Mouse (Mus musculus) granulocyte monocyte progenitor cell, adult 5-6 weeks (primary cell): ENCODE data around the gene Isyna1. TPM values are rescaled to one million over a fixed set of nuclear protein-coding genes. Genes with fewer than 3 reads are reported as not detected.

Experiments used
- ATAC-seq: replicated peaks from 2 replicates; pipeline ENCODE4 v1.8.0; 2016; ENCODE audit warnings: mild to moderate bottlenecking, moderate TSS enrichment, inconsistent platforms; ENCODE audit not compliant: poor library complexity, severe bottlenecking
- total RNA-seq, 2 experiments: library from RNA; stranded (forward) in 1 of 2; stranded (reverse) in 1 of 2; fragments of 200-712, 200-1000 nt in 1 of 2; fragments of >200 nt in 1 of 2; fragmentation: Nextera tagmentation in 1 of 2; gene quantifications; 2 replicates each; pipeline ENCODE4 v1.2.3; 2014 to 2017

Isyna1 gene
- total RNA-seq, 2 experiments from 2014 or later = 30.8 to 38.6 TPM

GRCm38 (mm10) chr8:70646369-70646768 is 52.2 kb downstream of the Isyna1 start:
- no peak for ATAC-seq

DNA sequence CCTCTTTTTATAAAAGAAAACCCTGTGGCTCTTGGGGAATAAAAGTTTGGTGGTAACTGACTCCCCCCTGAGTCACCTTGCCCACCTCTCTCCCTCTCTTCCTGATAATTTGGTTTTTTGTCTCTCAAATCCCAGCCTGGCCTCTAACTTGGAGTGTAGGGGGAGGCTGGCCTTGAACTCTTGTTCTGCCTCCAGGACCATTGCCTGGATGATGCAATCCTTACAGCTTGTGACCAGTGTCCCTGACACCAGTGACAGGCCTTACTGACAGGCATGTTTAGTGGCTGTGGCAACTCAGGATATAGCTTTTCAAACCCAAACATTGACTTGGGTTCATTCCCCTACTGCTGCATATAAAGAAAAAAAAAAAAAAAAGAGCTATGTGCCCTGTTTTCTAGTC is 52.6 kb downstream of the Isyna1 start:
- no peak for ATAC-seq

Other genes starting within 250 kb of the Isyna1 start
- gene Upf1, start 241.1 kb upstream of the Isyna1 start, total RNA-seq (2014; fragmentation: Nextera tagmentation) = 30.6 and 33.7 TPM in 2 replicates
- gene Upf1, start 241.1 kb upstream of the Isyna1 start, total RNA-seq (2017) = 24.2 and 30.8 TPM in 2 replicates
- gene Comp, start 220.8 kb upstream of the Isyna1 start, total RNA-seq (2014; fragmentation: Nextera tagmentation) = 0.88 TPM in 1 of 2 replicates, not detected in the other
- not detected in 2 replicates for gene Comp, start 220.8 kb upstream of the Isyna1 start, total RNA-seq (2017)
- 7.4 and 19.5 TPM in 2 replicates for gene Crtc1, start 154.8 kb upstream of the Isyna1 start, total RNA-seq (2014; fragmentation: Nextera tagmentation)
- 2.3 and 4.8 TPM in 2 replicates for gene Crtc1, start 154.8 kb upstream of the Isyna1 start, total RNA-seq (2017)
- gene Klhl26, start 117.4 kb upstream of the Isyna1 start, total RNA-seq (2014; fragmentation: Nextera tagmentation) = 2.1 and 4.4 TPM in 2 replicates
- gene Klhl26, start 117.4 kb upstream of the Isyna1 start, total RNA-seq (2017) = 4.0 and 4.1 TPM in 2 replicates
- not detected in 2 replicates for gene Tmem59l, start 107.0 kb upstream of the Isyna1 start, total RNA-seq (2014; fragmentation: Nextera tagmentation)
- gene Tmem59l, start 107.0 kb upstream of the Isyna1 start, total RNA-seq (2017) = not detected in 2 replicates
- not detected in 2 replicates for gene Crlf1, start 101.2 kb upstream of the Isyna1 start, total RNA-seq (2014; fragmentation: Nextera tagmentation)
- gene Crlf1, start 101.2 kb upstream of the Isyna1 start, total RNA-seq (2017) = not detected in 2 replicates
- 21.7 and 30.2 TPM in 2 replicates for gene Rex1bd, start 87.6 kb upstream of the Isyna1 start, total RNA-seq (2014; fragmentation: Nextera tagmentation)
- 33.4 and 64.9 TPM in 2 replicates for gene Rex1bd, start 87.6 kb upstream of the Isyna1 start, total RNA-seq (2017)
- 2,675 and 2,799 TPM in 2 replicates for gene Uba52, start 83.6 kb upstream of the Isyna1 start, total RNA-seq (2014; fragmentation: Nextera tagmentation)
- 3,231 and 3,572 TPM in 2 replicates for gene Uba52, start 83.6 kb upstream of the Isyna1 start, total RNA-seq (2017)
- gene Fkbp8, start 66.6 kb upstream of the Isyna1 start, total RNA-seq (2014; fragmentation: Nextera tagmentation) = 113 and 149 TPM in 2 replicates
- 107 and 118 TPM in 2 replicates for gene Fkbp8, start 66.6 kb upstream of the Isyna1 start, total RNA-seq (2017)
- 83.7 and 84.5 TPM in 2 replicates for gene Kxd1, start 66.4 kb upstream of the Isyna1 start, total RNA-seq (2014; fragmentation: Nextera tagmentation)
- 68.7 and 74.4 TPM in 2 replicates for gene Kxd1, start 66.4 kb upstream of the Isyna1 start, total RNA-seq (2017)
- gene Ell, start 54.9 kb upstream of the Isyna1 start, total RNA-seq (2014; fragmentation: Nextera tagmentation) = 11.7 and 13.6 TPM in 2 replicates
- 5.5 and 5.7 TPM in 2 replicates for gene Ell, start 54.9 kb upstream of the Isyna1 start, total RNA-seq (2017)
- gene Ssbp4, start 14.5 kb downstream of the Isyna1 start, total RNA-seq (2014; fragmentation: Nextera tagmentation) = 53.8 and 75.4 TPM in 2 replicates
- gene Ssbp4, start 14.5 kb downstream of the Isyna1 start, total RNA-seq (2017) = 35.2 and 87.9 TPM in 2 replicates
- gene Lrrc25, start 21.8 kb downstream of the Isyna1 start, total RNA-seq (2014; fragmentation: Nextera tagmentation) = 2.9 and 5.2 TPM in 2 replicates
- 1.1 and 3.1 TPM in 2 replicates for gene Lrrc25, start 21.8 kb downstream of the Isyna1 start, total RNA-seq (2017)
- gene Gdf15, start 38.1 kb downstream of the Isyna1 start, total RNA-seq (2014; fragmentation: Nextera tagmentation) = not detected in 2 replicates
- gene Gdf15, start 38.1 kb downstream of the Isyna1 start, total RNA-seq (2017) = 0.67 TPM in 1 of 2 replicates, not detected in the other
- 8.5 and 31.0 TPM in 2 replicates for gene Pgpep1, start 66.0 kb downstream of the Isyna1 start, total RNA-seq (2014; fragmentation: Nextera tagmentation)
- gene Pgpep1, start 66.0 kb downstream of the Isyna1 start, total RNA-seq (2017) = 6.5 and 6.9 TPM in 2 replicates
- gene Lsm4, start 78.9 kb downstream of the Isyna1 start, total RNA-seq (2014; fragmentation: Nextera tagmentation) = 187 and 226 TPM in 2 replicates
- 247 and 312 TPM in 2 replicates for gene Lsm4, start 78.9 kb downstream of the Isyna1 start, total RNA-seq (2017)
- 7.7 and 12.3 TPM in 2 replicates for gene Jund, start 104.6 kb downstream of the Isyna1 start, total RNA-seq (2014; fragmentation: Nextera tagmentation)
- 24.6 and 27.0 TPM in 2 replicates for gene Jund, start 104.6 kb downstream of the Isyna1 start, total RNA-seq (2017)
- gene Iqcn, start 109.1 kb downstream of the Isyna1 start, total RNA-seq (2014; fragmentation: Nextera tagmentation) = not detected in 2 replicates
- gene Iqcn, start 109.1 kb downstream of the Isyna1 start, total RNA-seq (2017) = not detected in 2 replicates
- gene Gm3336, start 124.2 kb downstream of the Isyna1 start, total RNA-seq (2014; fragmentation: Nextera tagmentation) = not detected in 2 replicates
- not detected in 2 replicates for gene Gm3336, start 124.2 kb downstream of the Isyna1 start, total RNA-seq (2017)
- gene Pde4c, start 129.3 kb downstream of the Isyna1 start, total RNA-seq (2014; fragmentation: Nextera tagmentation) = not detected in 2 replicates
- gene Pde4c, start 129.3 kb downstream of the Isyna1 start, total RNA-seq (2017) = not detected in 2 replicates
- gene Rab3a, start 160.3 kb downstream of the Isyna1 start, total RNA-seq (2014; fragmentation: Nextera tagmentation) = 5.5 and 10.8 TPM in 2 replicates
- 0.34 and 1.6 TPM in 2 replicates for gene Rab3a, start 160.3 kb downstream of the Isyna1 start, total RNA-seq (2017)
- 28.6 and 41.1 TPM in 2 replicates for gene Mpv17l2, start 166.6 kb downstream of the Isyna1 start, total RNA-seq (2014; fragmentation: Nextera tagmentation)
- 9.0 and 9.3 TPM in 2 replicates for gene Mpv17l2, start 166.6 kb downstream of the Isyna1 start, total RNA-seq (2017)
- gene Pik3r2, start 182.3 kb downstream of the Isyna1 start, total RNA-seq (2014; fragmentation: Nextera tagmentation) = 6.6 and 14.0 TPM in 2 replicates
- gene Pik3r2, start 182.3 kb downstream of the Isyna1 start, total RNA-seq (2017) = 12.1 and 16.6 TPM in 2 replicates
- 74.8 and 78.5 TPM in 2 replicates for gene Mast3, start 210.7 kb downstream of the Isyna1 start, total RNA-seq (2014; fragmentation: Nextera tagmentation)
- gene Mast3, start 210.7 kb downstream of the Isyna1 start, total RNA-seq (2017) = 12.4 and 12.5 TPM in 2 replicates
- 0.24 and 0.62 TPM in 2 replicates for gene Il12rb1, start 214.1 kb downstream of the Isyna1 start, total RNA-seq (2014; fragmentation: Nextera tagmentation)
- gene Il12rb1, start 214.1 kb downstream of the Isyna1 start, total RNA-seq (2017) = 0.52 and 1.4 TPM in 2 replicates
- 5.0 and 16.1 TPM in 2 replicates for gene Arrdc2, start 245.3 kb downstream of the Isyna1 start, total RNA-seq (2014; fragmentation: Nextera tagmentation)
- gene Arrdc2, start 245.3 kb downstream of the Isyna1 start, total RNA-seq (2017) = 4.7 and 8.7 TPM in 2 replicates